Mouse (Mus musculus): ENCODE data around the gene Ndufaf2.

Ndufaf2 gene

DNA sequence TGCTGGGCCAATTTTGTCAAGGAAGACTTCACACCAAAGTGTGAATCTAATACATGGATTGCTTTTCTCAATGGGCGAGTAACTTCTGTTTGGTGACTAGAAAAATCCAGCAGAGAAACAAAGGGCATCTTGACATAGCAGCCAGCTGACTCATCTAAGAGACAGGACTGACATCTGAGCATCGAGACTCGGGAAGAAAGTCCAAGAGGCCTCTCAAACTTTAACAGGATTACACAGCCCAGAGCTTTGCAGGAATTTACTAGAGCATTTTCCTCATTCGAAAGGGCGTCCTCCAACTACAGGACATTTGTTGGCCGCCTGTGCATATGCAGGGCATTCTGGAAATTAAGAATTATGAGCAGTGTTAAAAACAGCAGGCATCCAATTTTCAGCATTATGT is 119.0 kb downstream of the Ndufaf2 start:
- no peak for DNase-seq (ENCODE audit: low spot score in 2 of 2)

DNA sequence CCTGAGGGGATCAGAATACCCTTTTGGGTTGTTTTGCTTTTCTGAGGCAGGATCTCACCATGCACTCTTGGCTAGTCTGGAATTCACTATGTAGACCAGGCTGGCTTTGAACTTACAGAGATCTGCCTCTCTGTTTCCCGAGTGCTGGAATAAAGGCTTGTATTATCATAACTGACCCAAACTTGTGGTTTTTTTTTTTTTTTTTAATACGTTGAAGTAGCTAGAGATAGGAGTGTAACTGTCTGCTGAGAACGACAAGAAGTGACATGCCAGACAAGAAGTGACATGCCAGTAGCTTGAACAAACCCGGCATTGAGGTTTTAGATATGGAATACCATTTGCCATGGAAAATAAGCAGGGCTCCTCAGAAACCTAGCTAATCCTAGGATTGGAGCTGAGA is 125.6 kb downstream of the Ndufaf2 start:
- DNase-seq (ENCODE audit: low spot score in 2 of 2): no peak

DNA sequence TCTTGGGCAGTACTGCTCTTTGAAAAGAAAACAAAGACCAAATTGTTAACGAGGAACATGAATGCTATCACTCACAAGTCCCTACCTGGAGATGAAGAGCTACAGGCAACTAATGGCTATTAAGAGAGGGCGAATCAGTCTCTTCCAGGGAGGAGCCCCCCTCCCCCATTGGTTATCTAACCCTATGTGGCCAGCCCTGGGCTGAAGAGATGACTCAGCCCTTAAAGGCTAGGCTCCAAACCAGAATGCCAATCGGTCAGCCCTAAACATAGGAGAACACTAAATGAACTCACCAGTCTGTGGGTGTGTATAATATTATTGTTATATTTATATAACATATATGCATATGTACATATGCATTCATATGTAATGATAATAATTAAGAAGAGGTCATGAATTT is 132.6 kb downstream of the Ndufaf2 start:
- no peak for DNase-seq (ENCODE audit: low spot score in 2 of 2)

DNA sequence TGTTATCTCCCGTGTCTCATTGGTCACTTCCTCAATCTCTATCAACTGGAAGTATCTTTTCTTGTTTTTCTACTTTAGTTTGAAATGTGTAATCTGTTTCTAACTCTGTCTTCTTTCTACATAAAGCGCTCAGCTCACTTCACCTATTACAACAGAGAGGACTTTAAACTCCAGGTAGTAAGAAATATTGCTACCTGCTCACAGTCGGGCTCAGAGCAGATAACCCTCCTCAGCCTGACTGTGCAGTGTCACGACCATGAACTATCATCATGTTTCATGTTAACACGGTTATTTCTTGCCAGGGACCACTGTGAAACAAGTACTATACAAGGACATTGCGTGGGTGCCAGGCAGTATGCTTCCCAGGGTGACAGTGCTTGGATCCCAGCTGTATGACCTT is 141.1 kb downstream of the Ndufaf2 start:
- DNase-seq (ENCODE audit: low spot score in 2 of 2): no peak

DNA sequence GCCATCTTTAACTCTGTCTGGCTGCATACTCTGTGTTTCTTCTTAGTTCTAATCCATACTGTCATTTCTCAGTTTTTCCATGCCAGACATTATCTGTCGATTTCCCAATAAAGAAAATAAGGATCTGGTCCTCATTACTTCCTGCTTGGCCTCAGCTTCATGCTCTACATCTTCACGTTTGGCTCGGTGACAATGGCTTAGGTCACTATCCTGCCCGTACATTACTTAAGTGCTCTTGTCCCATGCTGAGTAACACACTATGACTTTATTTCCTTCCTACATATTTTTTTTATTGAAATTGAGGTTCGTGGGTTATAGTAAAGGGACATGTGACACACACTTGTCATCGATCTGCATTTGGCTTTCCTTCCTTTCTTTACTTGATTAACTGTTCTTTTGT is 143.3 kb downstream of the Ndufaf2 start:
- DNase-seq (ENCODE audit: low spot score in 2 of 2): no peak

DNA sequence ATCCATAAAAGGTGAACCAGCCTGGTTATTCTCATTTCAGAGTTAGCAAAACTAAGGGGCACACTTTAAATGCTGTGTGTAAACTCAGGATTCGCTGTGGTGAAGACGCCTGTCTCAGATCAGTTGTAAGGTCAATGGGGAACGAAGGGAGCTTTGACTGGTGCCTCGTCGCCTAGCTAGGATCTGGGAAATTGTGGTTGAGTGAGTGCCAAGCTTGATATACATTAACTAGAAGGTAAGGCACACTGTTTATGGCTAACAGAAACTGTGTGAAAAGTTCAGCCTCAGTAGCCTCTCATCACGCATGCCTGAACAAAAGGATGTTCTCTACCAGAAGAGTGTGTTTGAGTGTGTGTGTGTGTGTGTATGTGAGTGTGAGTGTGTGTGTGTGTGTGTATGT is 144.6 kb downstream of the Ndufaf2 start:
- no peak for DNase-seq (ENCODE audit: low spot score in 2 of 2)

DNA sequence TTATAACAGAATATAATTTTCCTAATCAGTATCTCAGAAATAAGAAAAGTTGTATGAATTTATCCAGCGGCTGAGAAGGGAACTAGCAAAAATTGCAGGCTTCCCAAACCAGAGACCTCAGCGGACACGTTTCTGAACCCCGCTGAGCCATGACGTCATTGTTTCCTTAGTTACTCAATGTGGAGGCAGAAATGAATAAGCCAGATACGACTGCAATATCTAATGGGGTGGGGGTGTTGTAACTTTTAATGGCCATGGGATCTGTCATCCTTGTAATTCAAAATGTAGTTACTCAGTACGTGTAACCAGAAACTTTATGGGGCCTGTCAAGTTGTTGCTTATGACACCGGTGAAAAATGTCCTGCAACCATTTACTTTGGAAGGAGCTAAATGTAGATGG is 145.3 kb downstream of the Ndufaf2 start:
- DNase-seq (ENCODE audit: low spot score in 2 of 2): no peak

DNA sequence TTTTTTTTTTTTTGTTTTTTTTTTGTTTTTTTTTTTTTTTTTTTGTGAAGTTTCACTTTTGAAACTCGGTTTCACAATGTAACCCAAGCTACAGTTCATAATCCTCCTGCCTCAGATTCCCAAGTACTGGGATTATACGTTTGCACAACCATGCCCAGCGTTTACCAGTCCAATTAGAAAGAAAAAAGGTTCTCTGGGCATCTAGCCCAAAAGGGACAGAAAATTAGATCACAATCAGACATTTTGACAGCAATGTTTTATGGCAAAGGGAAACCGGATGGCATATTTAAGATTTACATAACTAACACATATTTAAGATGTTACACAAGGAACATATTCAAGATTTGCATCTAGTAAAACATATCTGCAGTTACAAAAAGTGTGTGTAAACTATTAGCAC is 150.6 kb downstream of the Ndufaf2 start:
- no peak for DNase-seq (ENCODE audit: low spot score in 2 of 2)

DNA sequence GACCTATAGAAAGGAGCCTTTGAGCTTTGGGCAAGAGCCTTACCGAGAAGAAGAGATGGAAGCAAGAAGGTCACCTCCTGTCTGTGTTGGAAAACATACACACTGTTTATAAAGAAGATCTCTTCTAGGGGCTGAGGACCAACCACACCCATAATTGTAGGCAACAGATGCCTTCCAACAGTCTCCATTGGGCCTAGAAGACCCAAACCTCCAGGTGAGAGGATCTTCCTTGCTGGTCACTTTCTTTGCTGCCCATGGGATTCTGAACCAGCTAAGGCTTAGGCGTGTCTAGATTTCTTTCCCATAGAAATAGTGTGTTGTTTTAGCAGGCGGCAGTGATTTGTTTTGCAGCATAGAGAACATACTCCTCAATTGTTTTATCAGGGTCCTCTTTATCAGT is 162.1 kb downstream of the Ndufaf2 start:
- DNase-seq (ENCODE audit: low spot score in 2 of 2): no peak

DNA sequence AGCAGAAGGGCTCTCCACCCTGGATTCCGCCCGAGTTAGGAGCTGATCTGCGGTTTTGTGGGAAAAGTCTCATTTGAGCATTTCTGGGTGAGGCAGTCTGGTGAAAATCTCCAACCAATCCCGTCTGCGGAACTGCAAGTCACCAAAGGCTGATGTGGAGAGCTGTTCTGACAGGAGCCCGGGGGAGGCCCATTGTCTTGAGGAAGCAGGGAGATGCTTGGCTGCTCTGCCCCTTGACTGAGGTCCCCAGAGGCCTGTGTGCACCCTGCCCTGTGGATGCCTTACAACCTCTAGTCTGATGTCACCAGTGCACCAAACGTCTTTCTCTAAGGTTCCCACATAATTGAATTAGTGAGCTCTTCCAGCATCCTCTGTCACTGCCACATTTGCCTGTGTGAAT is 163.2 kb downstream of the Ndufaf2 start:
- DNase-seq (ENCODE audit: low spot score in 2 of 2): no peak

DNA sequence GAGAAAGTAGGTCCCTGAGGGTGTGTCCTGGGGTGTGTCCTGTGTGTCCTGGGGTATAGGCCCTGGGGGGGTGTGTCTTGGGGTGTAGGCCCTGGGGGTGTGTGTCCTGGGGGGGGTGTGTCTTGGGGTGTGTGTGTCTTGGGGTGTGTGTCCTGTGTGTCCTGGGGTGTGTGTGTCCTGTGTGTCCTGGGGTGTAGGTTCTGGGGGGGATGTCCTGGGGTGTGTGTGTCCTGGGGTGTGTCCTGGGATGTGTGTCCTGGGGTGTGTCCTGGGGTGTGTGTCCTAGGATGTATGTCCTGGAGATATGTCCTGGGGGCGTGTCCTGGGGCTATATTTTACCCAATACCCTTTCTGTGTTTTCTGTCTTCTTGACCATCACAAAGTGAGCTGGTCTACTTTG is 165.8 kb downstream of the Ndufaf2 start:
- no peak for DNase-seq (ENCODE audit: low spot score in 2 of 2)

DNA sequence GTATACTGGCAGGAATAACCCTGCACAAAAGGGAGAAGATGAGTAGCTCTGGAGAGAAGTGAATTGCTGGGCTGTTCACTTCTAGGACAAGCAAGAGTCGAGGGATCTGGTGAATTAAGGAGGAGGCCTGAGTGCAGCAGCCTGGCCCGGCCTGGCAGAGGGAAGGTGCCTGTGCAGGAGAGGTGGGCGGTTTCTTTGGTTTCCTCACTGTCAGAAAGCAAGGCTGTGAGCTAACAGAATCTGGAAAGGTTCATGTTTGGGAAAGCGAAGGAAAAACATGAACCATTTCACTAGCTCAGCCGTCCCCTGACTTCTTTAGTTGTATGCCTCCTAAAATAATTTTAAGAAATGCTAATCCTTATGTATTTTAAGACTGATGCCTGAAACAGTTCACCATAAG is 173.8 kb downstream of the Ndufaf2 start:
- DNase-seq (ENCODE audit: low spot score in 2 of 2): no peak

DNA sequence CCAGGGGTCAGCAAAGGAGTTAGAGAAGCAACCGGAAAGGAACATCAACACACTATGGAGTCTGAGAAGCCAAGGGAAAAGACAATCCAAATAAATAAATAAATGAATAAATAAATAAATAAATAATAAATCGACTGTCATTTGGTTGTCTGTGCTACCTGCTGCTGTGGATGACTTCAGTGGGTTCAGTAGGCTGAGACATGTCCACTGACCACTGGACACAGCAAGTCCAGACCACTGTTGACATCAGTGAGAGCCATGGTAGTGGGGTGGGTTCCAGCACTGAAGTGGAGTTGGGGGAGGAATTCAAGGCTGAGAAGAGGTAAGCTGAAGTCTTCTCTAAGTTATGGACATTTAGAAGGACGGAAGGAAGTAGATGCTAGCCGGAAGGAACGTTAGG is 174.2 kb downstream of the Ndufaf2 start:
- DNase-seq (ENCODE audit: low spot score in 2 of 2): no peak

DNA sequence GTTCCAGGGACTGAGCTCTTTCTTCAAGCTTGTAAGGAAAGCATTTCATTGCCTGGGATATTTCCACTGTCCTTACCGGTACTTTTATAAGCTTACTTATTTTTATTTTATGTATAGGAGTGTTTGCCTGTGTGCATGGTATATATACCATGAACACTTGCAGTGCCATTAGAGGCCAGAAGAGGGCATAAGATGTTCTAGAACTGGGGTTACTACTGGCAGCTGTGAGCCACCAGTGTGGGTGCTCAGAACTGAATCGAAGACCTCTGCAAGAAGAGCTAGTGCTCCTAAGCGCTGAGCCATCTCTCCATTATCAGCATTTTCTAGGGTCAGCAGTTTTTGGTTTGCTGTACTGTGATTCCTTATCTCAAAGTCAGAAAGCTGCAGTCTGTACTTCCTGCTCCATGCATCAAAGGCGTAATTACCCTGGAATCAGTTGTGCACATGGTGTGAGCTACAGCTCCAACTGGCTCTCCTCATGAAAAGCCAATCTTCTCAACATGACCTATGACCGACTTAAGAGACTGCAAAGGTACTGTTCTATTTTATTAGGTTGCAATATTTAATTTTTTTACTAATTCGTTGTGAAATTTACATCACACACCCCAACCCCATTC is 175.1 kb downstream of the Ndufaf2 start:
- DNase-seq (ENCODE audit: low spot score in 2 of 2): no peak

DNA sequence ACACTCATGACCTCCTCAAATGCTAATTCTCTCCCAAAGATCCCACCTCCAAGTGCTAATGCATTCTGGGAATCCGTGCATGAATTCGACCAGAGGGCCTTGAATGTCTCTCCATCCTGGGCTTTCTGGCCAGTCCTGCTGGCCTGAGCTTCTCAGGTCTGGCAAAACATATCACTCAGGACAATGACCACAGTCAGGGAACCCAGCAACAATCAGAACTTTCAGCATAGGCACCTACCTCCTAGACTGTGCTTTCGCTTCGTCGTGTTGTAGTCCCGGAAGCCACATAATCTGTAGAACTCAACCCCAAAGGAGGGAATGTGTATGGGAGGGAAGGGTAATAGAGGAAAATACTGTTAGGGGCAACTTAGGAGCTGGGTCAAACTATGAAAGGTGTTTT is 179.0 kb downstream of the Ndufaf2 start:
- no peak for DNase-seq (ENCODE audit: low spot score in 2 of 2)

DNA sequence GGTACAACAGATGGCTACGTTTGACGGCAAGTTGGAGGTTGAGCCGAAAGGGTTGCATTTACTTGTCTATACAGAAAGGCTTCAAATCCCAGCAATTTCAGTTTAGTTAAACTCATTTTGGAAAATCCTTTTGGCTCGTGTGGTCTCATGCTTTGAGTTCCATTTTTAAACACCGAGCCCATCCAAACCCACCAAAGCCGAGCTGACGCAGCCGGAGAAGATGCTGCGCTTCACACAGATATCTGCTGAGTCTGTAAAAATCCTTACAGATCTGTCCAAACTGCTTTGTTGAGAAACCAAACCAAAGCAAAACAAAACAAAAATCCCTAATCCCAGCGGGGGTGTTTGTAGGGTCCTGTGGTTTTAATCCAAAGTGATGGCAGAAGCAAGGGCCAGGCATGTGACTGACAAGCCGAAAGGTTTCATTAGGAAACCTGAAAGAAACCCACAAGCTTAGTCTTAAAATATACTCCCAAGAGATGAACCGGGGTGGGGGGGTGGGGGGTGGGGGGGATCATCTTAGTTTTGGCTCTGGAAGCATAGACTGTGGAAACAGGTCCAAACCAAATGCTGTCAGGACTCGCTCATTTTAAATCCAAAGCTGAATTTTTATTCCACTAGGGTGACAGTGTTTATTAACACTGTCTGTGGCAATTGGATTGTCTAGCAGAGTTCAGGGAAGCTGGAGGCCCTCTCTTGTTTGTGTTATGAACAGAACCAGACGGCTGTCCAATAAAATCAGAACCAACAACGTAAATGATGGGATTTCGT is 181.4 kb downstream of the Ndufaf2 start:
- no peak for DNase-seq (ENCODE audit: low spot score in 2 of 2)

DNA sequence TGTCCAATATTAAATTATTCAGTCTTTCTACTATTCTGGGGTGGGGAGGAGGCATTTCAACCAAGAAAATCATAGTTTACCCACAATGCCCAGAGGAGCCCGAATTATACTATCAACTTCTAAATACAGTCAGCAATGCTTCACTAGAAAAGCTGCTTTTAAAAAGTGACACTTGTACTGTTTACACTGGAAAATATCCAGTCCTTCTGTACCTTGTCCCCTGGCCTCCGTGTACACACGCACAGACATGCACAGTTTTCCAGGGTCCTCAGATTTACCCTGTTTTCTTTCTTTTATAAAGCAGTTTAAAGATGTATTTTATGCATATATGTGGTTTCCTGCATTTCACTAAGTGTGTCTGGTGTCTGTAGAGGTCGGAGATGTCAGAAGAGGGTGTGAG is 186.0 kb downstream of the Ndufaf2 start:
- DNase-seq (ENCODE audit: low spot score in 2 of 2): no peak

DNA sequence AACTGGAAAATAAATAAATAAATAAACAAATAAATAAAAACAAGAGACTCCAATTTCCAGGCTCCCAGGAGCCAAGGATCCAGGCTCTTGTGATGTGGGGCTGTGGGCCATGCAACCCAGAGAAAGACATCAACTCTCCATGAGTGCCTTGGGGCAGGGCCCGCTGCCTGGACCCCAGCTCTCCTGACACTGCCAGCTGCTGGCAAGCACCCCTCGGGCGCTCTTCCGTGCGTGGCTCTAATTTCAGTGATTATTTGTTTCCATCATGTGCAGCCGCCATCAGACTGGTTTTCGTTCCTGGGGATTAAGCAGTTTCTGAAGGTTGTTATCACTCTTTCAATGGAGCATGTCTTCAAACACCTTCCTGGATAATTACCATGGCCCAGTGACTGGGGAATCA is 186.6 kb downstream of the Ndufaf2 start:
- DNase-seq (ENCODE audit: low spot score in 2 of 2): no peak

DNA sequence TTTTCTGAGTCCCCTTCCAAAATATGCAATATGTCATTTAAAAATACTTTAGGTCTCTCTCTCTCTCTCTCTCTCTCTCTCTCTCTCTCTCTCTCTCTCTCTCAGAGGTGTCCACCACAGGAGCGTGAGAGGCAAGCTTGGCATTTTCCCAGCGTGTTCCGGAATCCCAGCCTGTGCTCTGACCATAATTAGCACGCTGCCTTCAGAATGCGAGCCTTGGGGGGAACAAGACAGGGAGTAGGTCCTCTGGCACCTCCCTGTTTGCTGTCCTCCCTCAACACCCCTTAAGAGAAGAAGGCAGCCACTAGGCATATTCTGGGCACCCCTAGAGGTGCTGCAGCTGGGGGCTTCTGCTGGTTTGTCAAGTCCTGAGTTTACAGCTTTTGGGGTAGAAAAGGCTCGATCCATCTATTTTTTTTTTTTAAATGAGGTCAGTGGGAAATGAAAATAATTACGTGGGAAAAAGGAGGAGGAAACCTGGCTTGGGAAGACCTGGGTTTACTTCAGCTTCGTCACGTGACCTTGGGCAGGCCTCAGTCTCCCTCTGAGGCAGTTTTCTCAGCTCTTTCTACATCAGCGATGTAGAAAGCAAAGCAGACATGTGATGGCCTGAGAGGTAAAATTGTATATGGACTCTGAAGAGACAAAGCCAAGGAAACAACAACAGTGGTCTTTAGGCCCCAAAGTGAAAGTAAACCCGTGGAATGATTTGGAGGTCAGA is 187.8 kb downstream of the Ndufaf2 start:
- no peak for DNase-seq (ENCODE audit: low spot score in 2 of 2)

DNA sequence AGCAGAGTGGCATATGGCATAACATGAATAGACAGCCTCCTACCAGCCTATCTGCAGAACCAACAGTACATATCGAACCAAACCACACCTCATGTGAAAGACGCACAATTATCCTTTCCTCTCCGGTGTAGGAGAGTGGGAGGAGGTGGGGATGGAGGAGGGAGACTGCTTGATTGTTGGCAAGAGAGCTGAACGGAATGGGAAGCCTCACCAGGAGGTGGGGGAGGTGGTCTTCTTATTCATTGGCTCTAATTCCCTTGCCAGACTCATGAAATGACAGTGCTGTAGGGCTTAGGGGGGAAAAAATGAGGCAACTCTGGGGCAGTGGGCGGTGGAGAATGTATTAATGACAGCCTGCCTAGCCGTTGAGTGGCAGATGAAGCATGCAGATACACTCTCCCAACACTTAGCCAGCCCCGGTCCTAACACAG is 188.4 kb downstream of the Ndufaf2 start:
- no peak for DNase-seq (ENCODE audit: low spot score in 2 of 2)

DNA sequence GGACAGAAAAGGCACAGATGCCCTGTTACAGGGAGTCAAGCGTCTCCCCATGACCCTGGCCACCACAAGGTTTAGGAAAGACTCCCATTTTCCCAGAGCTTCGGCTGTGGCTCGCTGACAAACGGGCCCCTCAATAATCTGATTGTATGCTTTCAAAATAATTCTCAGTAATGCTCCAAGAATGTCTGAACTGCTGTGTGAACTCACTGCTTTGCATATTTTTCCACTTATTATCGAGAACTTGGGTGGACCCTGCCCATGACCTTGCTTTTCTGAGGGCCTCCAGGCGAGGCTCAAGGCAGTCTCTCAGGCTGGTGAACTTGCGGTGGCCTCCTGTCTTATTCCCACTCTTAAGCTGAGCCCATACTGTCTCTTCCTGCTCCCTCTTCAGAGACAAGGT is 193.8 kb downstream of the Ndufaf2 start:
- DNase-seq (ENCODE audit: low spot score in 2 of 2): no peak

DNA sequence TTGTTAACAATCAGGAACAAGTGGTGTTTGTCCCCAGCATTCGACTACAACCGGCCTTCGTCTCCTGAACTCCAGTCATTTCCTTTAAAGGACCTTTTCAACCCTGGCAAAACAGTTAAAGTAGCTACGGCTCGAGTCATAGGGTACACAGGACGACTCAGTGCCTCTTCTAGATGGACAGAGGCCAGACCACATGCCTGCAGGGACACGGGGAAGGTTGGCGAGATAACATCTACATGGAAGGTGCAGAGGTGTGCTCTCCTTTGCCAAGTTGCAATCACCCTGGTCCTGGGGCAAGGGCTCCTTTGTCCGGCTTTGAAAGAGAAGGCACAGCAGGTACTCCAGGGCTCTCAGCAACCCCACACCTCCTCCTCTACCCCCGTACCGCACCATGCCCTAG is 195.0 kb downstream of the Ndufaf2 start:
- no peak for DNase-seq (ENCODE audit: low spot score in 2 of 2)

DNA sequence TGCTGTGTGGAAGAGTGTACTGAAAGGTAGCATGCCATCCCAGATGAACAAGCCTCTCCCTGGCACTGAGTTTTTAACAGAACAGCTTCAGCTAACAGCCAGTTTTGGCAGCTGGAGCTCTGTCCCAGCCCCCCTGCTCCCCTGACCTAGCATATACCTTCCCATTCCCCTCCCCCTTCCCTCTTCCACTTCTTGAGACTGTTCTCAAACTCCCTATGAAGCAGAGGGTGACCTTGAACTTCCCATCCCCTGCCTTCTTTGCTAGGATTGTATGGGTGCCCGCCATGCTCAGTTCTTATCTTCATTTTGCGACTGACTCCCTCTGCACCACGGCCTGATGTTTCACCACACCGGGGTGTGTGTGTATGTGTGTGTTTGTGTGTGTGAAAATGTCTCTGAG is 195.7 kb downstream of the Ndufaf2 start:
- DNase-seq (ENCODE audit: low spot score in 2 of 2): no peak

All from urinary bladder, postnatal 4 days (tissue).